Mouse (Mus musculus) cerebellum, postnatal 10 days (tissue): ENCODE measurements at regions not wholly inside any gene's neighbourhood (a gene's known extent, or its start where the extent isn't known, plus 50 kb on each side); places are given as distances from the start of the nearest gene placed in this dataset.

Source experiments
- DNase-seq, 2 experiments: peaks; one replicate each; pipeline ENCODE4 v3.0.0; 2021; ENCODE audit warnings: mixed read lengths in 2 of 2

- DNase-seq: no peak
Observed at GRCm38 (mm10) chr15:62236056-62236455, 1313.2 kb upstream of the A1bg start.

- no peak for DNase-seq
Observed at GRCm38 (mm10) chr15:62234182-62234760, 1311.5 kb upstream of the A1bg start.

GRCm38 (mm10) chr15:62233154-62233553 lies 1310.3 kb upstream of the A1bg start:
- DNase-seq: no peak

- no peak for DNase-seq
Observed at GRCm38 (mm10) chr15:62231709-62232108, 1308.9 kb upstream of the A1bg start.

GRCm38 (mm10) chr15:62230773-62231172 lies 1308.0 kb upstream of the A1bg start:
- no peak for DNase-seq

- DNase-seq: peak in 1 of 2 experiments; percentile 40
Observed at GRCm38 (mm10) chr15:62229491-62230283, 1306.9 kb upstream of the A1bg start.

- DNase-seq: no peak
Observed at GRCm38 (mm10) chr15:62229023-62229422, 1306.2 kb upstream of the A1bg start.

GRCm38 (mm10) chr15:62224798-62225197 lies 1302.0 kb upstream of the A1bg start:
- no peak for DNase-seq

- DNase-seq: no peak
Observed at GRCm38 (mm10) chr15:62224191-62224590, 1301.4 kb upstream of the A1bg start.

- DNase-seq: peak in 1 of 2 experiments; percentile 26
Observed at GRCm38 (mm10) chr15:62223156-62223840, 1300.5 kb upstream of the A1bg start.

GRCm38 (mm10) chr15:62222731-62223130 lies 1299.9 kb upstream of the A1bg start:
- DNase-seq: no peak

GRCm38 (mm10) chr15:62222201-62222600 lies 1299.4 kb upstream of the A1bg start:
- no peak for DNase-seq

- no peak for DNase-seq
Observed at GRCm38 (mm10) chr15:62221024-62221819, 1298.4 kb upstream of the A1bg start.

- DNase-seq: no peak
Observed at GRCm38 (mm10) chr15:62220620-62221019, 1297.8 kb upstream of the A1bg start.

GRCm38 (mm10) chr15:62219934-62220540 lies 1297.2 kb upstream of the A1bg start:
- DNase-seq: no peak

GRCm38 (mm10) chr15:62218346-62219080 lies 1295.7 kb upstream of the A1bg start:
- DNase-seq: no peak

- no peak for DNase-seq
Observed at GRCm38 (mm10) chr15:62216688-62217477, 1294.1 kb upstream of the A1bg start.

- DNase-seq: no peak
Observed at GRCm38 (mm10) chr15:62215616-62216398, 1293.0 kb upstream of the A1bg start.

GRCm38 (mm10) chr15:62214300-62214699 lies 1291.5 kb upstream of the A1bg start:
- DNase-seq: no peak

GRCm38 (mm10) chr15:62212283-62212910 lies 1289.6 kb upstream of the A1bg start:
- peak; percentile 65 to 68 for DNase-seq
